Mouse (Mus musculus): ENCODE measurements around the gene Ttc16. TPM values are rescaled to one million over a fixed set of nuclear protein-coding genes. Genes with fewer than 3 reads are reported as not detected.

The Ttc16 gene
- total RNA-seq, 1 experiment from 2014 or later = not detected

DNA sequence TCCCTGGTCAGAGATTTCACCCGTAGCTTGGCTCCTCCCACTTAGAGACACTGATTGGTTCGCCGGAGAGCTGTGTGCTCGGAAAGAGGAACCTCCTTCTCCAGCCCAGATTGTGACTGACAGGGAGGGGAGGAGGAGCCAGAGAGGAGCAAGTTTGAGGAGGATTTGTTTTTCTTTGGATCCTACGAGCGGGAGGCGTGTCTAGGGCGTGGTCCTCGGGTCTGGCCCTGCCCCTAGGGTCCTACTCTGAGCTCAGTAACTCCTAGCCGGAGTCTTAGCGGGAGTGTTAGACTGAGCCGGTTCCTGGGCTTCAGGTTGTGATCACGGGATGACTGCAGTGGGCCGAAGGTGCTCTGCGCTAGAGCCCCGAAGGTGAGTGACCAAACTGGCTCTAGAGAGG lies 48.0 kb downstream of the Ttc16 start:
- peak; percentile 97 for ATAC-seq (replicated peaks; ENCODE audit: insufficient number of reproducible peaks, low FRiP score, low TSS enrichment, poor library complexity, severe bottlenecking)

DNA sequence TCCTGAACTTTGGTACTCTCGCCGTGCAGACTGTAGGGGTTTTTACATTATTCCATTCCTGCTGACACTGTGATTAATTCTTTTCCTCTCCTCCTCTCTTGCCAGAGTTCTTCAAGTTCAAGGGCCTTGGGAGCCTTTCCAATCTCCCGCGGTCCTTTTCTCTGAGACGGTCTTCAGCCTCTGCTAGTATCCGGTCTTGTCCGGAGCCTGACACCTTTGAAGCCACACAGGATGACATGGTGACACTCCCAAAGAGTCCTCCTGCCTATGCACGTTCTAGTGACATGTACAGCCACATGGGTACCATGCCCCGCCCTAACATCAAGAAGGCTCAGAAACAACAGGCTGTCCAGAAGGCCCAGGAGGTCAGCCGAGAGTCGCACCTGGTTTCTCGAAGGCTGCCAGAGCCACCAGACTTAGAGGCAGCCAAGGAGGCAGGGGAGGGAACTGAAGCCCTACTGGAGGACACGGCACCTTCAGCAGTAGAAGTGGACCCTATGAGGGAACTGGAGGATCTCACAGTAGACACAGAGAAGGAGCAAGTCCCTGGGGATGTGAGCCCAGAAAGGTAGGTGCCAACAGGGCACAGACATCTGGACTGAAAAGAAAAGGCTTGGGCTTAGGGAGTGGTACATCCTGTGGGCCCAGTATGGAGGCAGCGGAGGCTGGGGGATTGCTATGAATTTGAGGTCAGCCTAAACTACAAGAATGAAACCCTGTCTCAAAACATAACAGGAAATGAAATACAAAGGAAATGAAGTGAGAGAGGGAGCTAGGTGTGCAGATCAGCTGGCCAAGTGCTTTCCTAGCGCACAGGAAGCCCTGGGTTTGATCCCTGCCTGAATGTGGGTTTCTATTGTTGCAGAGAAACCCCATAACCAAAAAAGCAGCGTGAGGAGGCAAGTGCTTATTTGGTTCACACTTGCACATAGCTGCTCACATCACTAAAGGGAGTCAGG lies 50.3 kb downstream of the Ttc16 start:
- ATAC-seq (replicated peaks; ENCODE audit: insufficient number of reproducible peaks, low FRiP score, low TSS enrichment, poor library complexity, severe bottlenecking) = no peak

DNA sequence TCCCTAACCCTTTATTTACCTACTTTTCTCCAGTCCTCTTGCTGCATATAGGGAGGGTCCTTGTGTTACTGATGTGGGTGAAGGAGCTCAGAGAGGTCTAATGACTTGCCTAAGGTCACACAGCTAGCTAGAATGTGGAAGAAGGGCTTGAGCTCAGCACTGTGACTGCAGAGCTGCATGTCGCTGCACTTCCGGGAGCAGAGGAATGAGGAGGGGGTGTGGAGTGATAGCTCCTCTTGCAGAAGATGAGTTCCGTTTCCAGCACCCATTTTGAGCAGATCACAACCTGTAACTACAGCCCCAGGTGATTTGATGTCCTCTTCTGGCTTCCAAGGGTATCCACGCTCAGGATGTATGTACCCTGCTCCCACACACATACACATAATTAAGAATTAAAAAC lies 51.3 kb downstream of the Ttc16 start:
- no peak for ATAC-seq (replicated peaks; ENCODE audit: insufficient number of reproducible peaks, low FRiP score, low TSS enrichment, poor library complexity, severe bottlenecking)

DNA sequence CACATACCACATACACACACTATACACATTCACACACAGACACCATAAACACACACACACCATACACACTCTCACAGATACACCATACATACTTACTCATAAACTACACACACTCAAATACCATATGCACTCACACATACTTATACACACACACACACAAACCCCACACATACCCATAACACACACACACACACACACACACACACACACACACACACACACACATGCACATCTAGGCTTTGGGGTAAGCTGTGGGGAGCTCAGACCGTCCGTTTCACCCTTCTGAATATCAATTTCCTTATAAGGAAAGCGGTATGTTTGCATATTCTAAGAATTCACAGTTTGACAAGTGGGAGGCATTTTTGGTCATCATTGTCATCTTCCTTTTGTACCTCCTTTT lies 52.9 kb downstream of the Ttc16 start:
- ATAC-seq (replicated peaks; ENCODE audit: insufficient number of reproducible peaks, low FRiP score, low TSS enrichment, poor library complexity, severe bottlenecking) = no peak

DNA sequence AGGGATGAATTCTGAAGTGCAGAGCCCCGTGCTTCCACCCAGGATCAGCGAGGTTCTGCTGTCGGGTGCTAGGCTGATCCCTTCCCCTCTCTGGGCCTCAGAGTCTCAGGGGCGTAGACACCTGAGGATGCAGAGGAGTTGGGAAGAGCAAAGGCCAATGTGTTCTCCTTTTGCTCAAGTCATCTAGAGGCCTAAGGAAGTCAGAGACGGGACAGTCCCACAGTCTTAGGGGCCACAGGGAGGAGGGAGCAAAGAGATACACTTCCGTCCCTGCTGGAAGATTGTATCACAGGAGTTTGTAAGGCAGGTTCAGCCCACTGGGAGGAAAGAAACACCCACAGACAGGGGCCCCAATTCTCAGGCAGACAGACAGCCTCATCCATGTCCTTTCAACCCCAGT lies 53.4 kb downstream of the Ttc16 start:
- peak; percentile 66 for ATAC-seq (replicated peaks; ENCODE audit: insufficient number of reproducible peaks, low FRiP score, low TSS enrichment, poor library complexity, severe bottlenecking)

DNA sequence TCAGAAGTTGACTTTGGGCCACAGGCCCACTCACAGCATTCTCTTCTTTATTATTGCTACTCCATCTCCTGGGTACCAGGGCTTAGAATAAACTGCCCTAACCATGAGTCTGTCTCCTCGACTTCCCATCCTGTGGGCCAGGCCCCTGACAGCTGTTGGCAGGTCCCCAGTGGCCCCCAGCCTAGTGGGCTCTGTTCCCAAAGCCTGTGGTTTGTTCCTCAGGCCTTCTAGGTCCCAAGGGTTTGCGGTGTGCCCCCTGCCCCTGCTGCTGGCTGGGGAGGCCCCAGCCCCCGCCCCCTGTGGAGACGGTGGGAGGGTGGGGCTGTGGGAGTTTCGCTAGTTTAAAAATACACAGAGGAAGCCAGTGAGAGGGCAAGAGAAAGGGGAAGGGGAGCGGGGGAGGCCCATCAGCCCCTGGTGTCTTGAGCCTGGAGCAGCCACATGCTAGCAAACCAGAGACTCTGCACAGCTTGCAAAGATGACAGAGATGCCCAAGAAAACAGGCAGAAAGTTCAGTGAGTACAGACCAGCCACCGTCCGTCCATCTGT lies 54.7 kb downstream of the Ttc16 start, which contains the start of gene Sh2d3c:
Gene Sh2d3c, plus strand, starts transcription at position 375 of the 549 bp plus-strand sequence.
- peak; percentile 24 for ATAC-seq (replicated peaks; ENCODE audit: insufficient number of reproducible peaks, low FRiP score, low TSS enrichment, poor library complexity, severe bottlenecking)

DNA sequence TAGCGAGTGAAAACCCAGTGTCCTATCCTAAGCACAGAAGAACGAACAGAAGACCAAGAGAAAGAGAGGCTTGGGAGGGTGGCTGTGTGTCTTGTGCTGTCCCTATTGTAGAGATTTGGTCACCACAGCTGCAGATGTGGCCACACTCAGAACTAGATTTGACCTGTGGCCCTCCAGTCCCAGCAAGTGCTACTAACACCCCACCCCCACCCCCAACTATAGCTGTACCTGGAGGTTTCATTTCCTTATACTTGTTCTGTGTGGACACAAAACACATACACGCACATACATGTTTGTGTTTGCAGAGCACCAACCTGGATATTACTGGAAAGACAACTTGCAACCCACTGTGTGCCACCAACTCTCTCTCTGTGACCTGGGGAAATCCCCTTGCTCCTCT lies 55.4 kb downstream of the Ttc16 start:
- ATAC-seq (replicated peaks; ENCODE audit: insufficient number of reproducible peaks, low FRiP score, low TSS enrichment, poor library complexity, severe bottlenecking) = no peak

DNA sequence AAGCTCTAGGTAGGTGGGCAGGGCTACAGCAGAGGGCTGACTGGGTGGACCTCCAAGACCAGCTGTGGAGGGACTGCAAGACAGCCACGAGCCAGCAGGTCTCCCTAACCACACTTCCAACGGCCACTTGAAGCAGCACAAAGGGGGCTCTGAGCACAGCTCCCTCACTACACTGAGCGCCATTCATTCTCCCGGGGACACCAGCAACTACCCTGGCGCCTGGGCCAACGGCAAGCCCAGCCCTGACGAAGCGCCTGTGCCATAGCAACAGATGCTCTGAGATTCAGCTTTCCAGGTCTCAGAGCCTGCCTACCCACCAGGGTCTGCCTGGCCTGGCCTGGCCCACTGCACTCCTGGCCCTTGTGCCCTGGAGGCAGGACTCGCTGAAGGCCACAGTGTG lies 56.7 kb downstream of the Ttc16 start:
- no peak for ATAC-seq (replicated peaks; ENCODE audit: insufficient number of reproducible peaks, low FRiP score, low TSS enrichment, poor library complexity, severe bottlenecking)

DNA sequence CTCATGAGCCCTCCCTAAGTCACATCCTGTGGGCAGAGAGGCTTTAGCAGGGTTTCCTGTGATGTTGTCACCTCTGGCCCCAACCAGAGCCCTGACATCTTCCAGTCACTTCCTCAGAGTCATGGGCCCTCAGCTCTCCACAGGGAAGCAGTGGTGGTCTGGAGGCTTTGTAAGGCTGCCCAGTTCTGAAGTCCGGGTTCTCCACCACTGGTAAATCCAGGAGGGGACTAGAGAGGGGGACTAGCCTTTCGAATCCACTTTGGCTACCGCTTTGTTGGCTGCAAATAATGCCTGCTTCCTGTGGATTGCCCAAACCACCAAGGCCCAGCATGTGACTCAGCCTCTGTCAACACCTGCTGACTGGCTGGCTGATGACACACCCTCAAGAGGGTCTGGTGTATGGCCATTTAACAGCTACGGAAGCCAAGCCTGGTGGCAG lies 60.4 kb downstream of the Ttc16 start:
- ATAC-seq (replicated peaks; ENCODE audit: insufficient number of reproducible peaks, low FRiP score, low TSS enrichment, poor library complexity, severe bottlenecking) = peak; percentile 60

DNA sequence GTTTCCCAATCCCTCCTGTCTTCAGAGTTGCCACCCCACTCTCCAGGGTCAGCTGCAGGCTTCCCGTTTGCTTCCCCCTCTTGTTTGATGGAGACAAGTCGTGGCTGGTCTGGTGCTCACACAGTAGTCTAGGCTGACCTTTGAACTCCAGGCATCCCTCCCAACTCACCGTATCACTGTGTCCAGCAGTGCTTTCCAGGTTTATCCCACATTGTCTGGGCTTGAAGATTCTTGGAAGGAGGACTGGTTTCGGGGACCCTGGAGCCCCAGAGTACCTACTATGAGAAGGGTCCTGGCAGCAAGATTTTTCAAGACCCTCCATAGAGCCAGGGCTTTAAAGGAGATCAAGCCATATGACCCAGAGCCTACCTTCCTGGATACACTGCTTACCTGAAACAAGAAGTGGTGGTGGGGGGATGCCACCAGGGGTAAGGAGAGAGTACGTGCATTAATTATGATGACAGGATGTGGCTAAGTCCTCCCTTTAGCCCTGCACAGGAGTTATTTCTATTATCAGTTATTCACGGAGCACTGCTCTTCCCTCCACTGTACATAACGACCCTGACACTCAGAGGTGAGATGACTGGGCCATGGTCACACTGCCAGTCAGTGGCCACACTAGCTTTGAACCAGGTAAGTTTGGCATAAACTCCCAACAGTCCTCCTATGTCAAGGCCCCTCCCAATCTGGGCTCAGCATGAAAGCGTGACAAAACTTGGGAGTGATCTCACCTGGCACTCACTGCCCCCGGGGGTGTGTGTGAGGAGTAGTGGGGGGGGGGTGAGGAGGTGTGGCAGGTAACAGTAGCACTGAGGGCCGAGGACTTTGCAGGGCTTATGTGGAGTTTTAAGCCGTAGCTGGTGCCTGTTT lies 61.1 kb downstream of the Ttc16 start:
- no peak for ATAC-seq (replicated peaks; ENCODE audit: insufficient number of reproducible peaks, low FRiP score, low TSS enrichment, poor library complexity, severe bottlenecking)

DNA sequence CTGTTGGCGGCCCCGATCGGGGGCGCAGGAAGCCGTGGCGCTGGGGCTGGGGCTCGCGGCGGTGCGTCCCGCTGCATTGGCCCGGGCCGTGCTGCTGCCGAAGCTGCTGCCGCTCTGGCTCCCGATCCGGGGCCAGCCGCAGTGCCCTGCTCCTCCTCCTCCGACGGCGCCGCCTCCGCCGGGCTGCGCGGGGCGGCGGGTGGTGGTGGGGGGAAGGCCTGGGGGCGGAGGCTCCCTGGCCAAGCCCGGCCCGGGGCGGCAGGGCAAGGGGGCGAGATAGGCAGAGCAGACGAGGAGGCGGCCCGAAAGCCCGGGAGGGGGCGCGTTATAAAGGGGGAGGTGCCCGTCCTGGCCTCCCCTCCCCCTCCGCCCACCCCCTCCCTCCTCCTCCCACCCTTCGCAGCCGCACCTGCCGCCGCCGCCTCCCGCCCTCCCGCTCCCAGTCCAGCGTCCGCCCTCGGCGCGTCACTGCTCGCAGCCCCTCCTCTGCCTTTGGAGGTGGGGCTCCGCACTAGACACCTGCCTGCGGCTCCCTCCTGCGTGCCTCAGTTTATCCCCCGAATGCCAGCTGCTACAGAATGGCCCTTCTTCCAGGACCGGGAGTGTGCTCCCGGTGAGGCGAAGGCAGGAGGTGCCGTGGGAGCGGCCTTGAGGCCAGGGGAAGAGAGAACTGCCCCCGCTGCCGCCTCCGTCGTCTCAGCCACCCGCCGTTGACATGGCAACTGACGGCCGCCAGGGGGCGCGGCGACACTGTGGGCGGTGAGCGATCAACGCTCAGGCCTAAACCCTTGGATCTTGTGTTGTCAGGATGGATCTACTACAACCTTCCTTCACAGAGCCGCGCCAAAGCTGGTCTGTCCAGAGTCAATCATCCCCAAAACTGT lies 62.3 kb downstream of the Ttc16 start, which contains the start of gene Cdk9:
Gene Cdk9, minus strand, starts transcription at position 143 of the 884 bp plus-strand sequence.
- ATAC-seq (replicated peaks; ENCODE audit: insufficient number of reproducible peaks, low FRiP score, low TSS enrichment, poor library complexity, severe bottlenecking) = peak; percentile 24

DNA sequence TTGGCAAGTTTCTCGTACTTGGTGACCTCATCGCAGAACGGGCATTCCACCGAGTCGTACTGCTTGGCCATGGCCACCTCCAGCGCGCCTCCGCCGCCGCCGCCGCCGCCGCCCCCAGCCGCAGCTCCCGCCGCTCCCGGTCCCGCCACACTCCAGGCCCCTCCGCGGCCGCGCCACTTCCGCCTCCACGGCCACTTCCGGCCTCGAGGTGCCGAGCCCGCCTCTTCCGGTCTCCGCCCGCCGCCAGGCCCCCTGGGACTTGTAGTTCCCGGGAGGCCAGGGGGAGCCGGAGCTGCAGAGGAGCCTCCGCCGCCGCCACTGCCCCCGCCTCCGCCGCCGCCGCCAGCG lies 62.9 kb downstream of the Ttc16 start:
- peak; percentile 29; the same call in 1 of the 2 replicates for ATAC-seq (replicated peaks; ENCODE audit: insufficient number of reproducible peaks, low FRiP score, low TSS enrichment, poor library complexity, severe bottlenecking)

DNA sequence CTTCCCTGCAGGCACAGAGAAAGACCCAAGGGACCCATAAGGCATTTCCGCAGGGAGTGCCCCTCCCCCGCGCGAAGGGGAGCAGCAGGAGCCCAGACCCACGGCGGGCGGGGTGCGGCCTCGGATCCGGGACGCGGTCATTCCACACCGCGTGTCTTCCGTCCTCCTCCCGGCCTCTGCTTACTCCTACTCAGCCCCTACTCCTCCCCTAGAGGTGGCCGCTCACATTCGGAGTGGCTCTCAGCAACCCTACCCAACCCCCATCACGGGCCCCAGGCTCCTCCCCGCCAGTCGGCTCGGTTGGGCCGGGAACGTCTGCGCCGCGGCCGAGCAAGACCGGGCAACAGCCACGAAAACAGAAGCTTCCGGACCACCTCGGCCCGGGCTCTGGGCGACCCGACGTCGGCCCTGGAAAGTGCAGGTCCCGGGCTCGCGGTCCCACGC lies 63.3 kb downstream of the Ttc16 start:
- ATAC-seq (replicated peaks; ENCODE audit: insufficient number of reproducible peaks, low FRiP score, low TSS enrichment, poor library complexity, severe bottlenecking) = peak; percentile 10; the same call in 1 of the 2 replicates

DNA sequence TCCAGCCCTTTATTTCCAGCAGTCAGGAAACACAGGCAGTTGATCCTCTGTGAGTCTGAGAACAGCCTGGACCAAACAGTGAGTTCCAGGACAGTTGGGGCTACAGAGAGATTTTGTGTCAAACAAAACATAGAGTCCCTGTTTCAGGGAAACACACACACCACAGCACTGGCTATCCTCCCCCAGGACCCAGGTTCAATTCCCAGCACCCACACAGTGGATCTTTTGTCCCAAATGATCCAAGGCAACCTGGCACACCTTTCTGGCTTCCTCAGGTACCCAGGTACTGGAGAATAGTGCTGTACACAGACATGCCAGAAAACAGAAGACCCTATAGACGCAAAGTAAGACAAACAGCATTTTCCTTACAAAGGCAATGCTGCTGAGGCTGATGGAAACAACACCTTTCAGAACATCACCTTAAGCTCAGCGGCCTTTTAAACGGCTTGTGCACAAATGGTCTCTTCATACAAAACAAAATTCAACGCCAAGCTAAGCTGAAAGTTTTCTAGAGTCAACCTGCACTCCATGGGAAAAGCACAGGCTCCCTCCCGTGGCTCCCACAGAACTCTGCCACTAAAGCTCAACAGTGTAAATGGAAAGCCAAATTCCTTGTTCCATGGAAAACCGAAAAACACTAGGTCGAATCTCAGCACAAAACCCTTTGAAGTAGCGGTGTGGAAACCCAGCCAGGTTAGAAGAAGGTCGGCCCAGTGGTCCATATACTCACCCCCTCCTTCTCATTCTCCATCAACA lies 64.0 kb downstream of the Ttc16 start:
- ATAC-seq (replicated peaks; ENCODE audit: insufficient number of reproducible peaks, low FRiP score, low TSS enrichment, poor library complexity, severe bottlenecking) = no peak

DNA sequence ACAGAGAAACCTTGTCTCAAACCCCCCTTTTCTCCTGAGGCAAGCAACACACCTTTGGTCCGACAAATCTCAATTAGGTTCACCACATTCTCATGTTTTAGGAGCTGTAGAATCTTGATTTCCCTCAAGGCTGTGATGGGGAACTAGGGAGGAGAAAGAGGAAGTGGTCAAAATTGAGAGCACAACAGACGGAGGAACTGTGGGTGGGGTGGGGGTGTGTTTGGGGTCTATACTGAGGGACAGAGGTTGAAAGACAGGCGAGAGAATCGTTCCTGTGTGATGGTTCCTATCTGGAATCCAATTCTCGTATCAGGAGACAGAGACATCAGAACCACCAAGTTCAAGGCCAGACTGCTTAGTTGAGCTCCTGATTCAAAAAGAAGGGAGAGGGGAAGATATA lies 65.0 kb downstream of the Ttc16 start:
- ATAC-seq (replicated peaks; ENCODE audit: insufficient number of reproducible peaks, low FRiP score, low TSS enrichment, poor library complexity, severe bottlenecking) = no peak

DNA sequence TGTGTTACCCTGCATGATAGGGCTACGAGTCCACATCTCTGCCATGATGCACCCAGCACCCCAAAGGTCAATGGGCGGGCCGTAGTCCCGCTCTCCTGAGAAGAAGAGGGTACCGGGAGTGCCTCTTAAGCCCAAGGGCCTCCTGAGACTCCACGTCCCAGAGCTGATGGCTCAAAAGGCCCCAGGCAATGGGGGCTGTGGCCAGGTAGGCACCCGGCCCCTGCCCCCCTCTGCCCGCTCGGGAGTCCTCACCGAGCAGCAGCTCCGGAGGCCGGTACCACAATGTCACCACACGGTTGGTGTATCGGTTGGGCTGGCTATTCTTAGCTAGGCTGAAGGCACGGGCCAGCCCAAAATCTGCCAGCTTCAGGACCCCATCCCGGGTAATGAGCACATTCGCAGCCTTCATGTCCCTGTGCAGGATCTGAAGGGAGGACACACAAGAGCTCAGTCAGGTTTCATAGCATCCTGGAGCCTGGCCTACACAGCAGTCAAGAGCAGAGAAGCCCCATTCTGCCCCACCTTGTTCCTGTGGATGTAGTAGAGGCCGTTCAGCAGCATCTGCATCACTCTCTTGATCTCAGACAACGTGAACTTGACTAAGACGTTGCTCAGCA lies 65.8 kb downstream of the Ttc16 start:
- no peak for ATAC-seq (replicated peaks; ENCODE audit: insufficient number of reproducible peaks, low FRiP score, low TSS enrichment, poor library complexity, severe bottlenecking)

DNA sequence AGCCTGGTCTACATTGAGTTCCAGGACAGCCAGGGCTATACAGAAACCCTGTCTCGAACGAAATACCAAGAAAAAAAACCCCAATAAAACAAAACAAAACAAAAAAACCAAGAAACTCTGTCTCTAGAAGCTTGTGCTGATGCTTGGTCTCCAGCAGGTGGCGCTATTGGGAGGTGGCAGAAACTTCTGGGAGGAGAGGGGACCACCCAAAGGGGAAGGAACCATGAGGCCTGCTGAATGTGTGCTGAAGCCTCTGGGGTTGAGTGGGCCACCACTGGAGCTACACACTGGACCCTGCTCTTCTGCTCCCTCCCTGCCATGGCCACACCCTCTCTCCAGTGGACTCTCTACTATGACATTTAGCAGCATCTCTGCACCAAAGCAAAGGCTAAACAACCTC lies 66.8 kb downstream of the Ttc16 start:
- ATAC-seq (replicated peaks; ENCODE audit: insufficient number of reproducible peaks, low FRiP score, low TSS enrichment, poor library complexity, severe bottlenecking) = no peak
